Mouse (Mus musculus) cerebellum, postnatal 4 days (tissue): ENCODE measurements at regions not wholly inside any gene's neighbourhood (a gene's known extent, or its start where the extent isn't known, plus 50 kb on each side); places are given as distances from the start of the nearest gene placed in this dataset.
"Not testable (repeated sequence)": the region's sequence is repeated elsewhere in the genome, so short reads cannot be mapped to it uniquely, and the experiment has no call there.

Experiments used
- DNase-seq, 2 experiments: peaks; one replicate each; pipeline ENCODE4 v3.0.0; 2022; ENCODE audit warnings: low spot score in 2 of 2, mixed read lengths in 1 of 2

DNA sequence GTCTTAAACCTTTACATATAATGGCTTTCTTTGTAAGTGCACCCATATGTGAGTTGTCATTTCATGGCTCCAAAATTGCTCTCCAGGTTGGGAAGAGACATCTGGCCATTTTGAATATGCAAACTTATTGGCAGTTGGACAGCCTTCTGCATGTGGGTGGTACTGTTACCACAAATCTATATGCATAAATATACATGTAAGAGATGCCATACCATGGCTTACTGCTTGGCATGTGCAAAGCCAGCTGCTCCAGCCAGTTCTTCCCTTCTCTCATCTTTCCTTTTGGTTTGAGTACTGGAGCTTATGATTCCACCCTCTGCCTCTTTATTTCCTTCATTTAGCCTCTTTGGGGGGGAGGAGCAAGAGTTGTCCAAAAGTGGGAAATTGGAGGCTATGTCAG is 312.7 kb downstream of the Plekhb2 start:
- no peak for DNase-seq

DNA sequence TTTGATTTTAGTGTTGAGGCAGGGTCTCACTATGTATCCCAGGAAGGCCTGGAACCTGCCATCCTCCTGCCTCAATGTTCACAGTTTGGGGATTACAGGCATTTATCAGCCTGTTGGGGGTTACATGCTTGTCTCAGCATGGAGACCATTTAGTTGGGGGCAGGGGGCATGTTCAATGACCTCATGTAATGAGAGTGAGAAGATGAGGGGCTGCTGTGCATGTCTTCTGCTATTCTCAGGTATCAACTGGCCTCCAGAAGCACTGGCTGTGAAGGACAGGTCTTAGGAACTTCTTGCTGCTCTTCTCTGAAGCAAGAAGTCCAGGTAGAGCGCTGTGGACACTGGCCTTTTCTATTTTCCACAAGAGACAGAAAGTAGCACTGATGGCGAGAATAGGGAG is 350.9 kb downstream of the Plekhb2 start:
- no peak for DNase-seq

DNA sequence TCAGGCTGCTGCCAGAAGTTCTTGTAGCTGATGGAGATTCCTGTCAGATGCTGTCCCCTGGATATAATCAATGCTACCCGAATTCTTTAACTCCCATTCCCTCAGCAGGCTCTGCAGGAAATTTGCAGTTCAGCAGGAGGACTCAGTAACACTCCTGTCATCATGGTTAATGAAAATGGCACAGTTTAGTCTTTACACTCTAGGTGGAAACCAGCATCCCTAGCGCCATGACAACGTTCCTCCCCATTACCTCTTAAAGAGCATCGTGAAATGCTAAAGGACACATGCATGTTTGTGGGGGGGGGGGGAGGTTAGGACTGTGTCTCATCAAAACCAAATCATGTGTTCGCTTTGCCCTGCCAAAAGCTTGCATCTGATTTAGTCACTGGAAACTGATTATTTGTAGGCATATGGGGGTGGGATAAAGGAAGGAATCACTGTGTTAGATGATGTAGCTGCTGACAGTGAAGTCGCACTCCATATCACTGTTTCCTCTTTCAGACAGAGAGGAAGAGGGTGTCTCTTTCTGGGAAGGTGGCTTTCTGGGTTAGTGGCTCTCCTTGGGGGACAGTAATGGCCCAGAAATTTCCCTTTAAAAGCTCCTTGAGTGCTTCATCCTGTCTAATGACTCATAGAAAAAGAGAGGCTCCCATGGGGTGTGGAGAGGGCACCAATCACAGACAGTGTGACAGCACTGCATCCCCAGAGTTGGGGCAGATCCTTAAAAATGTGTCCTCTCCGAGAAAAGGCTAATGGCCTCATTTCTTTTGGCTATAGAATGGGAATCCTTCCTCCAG is 351.5 kb downstream of the Plekhb2 start:
- DNase-seq: no peak

DNA sequence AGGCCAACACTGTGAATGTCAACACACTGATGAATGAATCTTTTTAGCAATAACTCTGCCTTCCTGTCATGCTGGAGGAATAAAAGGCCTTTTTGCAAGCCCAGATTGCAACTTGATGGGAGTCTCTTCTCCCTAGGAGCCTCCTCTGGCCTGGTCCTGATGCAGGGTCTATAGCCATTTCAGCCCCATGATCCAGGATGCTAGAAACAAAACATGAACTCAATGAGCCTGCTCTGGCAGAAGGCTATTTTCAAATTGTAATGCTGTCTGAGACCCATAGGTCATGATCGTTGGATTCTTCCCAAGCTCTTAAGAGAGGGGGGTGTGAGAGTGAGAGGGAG is 352.1 kb downstream of the Plekhb2 start:
- no peak for DNase-seq

DNA sequence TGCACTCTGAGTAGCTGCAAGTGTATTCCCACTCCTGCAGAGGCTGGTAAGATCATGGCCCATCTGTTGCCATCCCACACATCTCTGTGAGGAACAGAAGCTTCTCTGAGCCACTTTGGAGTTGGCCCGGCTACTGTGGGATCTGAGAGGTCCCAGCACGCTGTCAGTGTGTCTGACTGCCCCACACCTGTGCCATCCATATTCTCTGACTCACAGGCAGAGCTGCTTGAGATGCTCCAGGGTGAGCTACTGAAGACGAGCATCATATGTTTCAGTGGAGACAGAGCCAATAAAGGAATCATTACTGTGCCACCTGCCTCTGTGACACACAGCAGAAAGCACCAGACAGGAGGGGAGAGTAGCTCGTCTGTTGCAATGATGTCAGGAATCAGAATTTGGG is 352.8 kb downstream of the Plekhb2 start:
- DNase-seq: peak in 1 of 2 experiments; percentile 9

DNA sequence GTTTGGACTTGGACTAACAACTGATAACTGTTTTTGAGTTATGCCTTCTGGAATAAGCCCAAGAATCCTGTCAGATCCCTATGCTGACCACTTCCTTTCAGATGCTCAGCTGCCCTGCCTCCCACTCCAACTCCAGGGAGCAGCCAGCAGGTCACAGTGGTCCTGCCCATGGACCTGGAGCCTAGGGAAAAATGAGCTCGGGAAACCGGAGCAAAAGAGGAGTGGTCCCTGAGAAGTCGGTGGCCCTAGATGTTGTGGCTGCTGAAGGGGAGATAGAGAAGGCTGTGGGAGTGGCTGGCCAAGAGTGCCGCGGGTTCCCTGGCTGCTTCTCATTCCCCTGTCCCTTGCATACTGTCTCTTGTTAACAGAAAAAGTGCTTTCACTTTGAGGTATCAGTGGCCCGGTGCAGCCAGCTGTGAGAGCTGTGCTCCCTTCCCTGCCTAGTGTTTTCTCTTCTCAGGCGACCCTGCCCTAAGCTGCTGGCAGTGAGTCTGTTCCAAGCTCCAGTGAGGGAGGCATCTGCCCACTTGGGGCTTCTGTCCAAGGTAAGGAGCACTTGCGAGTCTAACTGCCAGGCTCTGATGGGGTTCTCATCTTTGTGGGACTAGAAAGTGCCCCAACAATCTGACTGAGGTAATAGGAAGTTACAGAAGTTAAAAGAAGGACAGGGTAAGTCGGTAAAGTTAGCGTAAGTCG is 357.2 kb downstream of the Plekhb2 start:
- no peak for DNase-seq

DNA sequence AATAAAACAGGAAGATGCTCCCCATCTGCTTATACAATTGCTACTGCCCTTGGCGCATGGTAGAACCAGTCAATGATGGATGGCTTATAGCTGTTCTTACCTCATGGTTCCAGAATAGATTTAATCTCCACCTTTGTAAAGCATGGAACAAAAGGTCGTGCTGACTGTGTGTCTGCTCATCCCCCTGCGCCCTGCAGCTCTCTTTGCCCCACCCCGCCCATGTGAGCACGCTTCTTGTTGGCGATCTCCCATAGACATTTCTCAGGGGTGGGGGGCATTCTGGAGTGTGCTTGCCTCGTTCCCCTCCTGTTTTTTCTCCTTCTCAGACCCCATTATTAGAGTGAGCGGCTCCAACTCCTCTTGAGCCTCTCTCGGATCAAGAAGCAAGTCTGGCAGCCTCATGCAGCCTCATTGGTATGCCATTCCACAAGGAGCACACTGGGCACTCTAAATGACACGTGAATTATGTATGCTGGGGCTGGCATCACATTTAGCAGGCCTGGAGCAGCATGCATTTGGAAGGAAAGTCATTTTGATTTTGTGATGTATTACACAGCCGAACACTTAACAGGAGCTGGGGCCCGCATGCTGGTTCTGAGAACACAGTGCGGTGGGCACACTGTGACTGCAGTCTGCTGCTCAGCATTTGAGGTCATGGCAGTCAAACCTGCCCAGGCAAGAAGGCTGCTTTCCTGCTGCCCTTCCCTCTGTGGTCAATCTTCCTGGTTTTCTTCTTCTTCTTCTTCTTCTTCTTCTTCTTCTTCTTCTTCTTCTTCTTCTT is 362.5 kb downstream of the Plekhb2 start:
- DNase-seq: peak in 1 of 2 experiments; percentile 21

DNA sequence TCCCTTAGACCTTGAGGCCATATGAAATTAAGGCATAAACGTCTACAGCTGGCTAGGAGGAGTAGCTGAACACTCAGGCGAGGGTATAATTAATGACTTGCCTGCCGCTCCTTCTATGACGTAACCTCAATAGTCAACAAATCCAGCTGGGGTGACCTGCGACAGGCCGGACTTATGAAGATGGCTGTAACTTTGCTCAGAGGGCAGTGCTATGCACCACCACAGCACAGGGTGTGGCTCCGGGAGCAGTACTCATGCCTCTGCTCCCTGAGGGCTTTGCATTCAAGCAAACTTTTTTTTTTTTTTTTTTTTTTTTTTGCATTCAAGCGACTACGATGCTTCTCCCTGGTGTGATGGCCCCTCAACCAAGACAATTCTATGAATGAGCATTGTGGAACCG is 364.1 kb downstream of the Plekhb2 start:
- no peak for DNase-seq

DNA sequence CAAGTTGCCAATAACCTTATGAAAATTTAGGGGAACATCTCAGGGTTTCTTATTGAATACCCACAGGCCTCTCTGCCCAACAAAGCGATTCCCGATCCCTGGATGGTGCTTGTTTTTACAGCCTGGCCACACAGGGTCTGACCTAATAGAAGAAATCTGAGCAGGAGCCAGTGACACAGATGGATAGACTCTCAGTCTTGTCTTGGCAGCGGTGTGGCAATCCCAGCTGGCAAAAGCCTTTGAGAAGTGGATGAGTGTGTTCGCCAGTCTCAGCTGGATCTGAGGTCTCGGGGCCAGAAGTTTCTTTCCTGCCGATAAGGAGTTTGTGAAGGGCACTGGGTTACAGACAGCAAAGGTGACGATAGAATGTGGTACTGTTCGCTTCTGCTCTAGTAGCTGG is 366.6 kb downstream of the Plekhb2 start:
- DNase-seq: peak in 1 of 2 experiments; percentile 27

DNA sequence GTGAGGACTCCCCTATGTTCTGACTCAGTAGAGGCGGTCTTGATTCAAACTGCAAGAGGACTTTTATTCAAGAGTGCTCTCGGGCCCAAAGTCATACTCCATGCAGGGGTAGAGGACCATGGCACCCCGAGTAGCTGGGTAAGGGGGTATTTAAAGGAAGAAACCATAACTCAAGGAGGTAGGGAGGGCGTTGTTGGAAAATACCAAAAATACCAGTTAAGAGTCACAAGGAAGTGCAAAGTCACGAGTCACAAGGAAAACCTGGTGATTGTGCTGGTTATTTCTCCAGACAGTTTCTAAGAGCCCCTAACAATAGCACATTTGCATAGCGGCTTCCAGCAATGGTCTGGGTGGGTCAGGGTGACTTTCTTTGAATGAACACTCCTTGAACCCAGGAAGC is 370.4 kb downstream of the Plekhb2 start:
- not testable (repeated sequence) for DNase-seq

DNA sequence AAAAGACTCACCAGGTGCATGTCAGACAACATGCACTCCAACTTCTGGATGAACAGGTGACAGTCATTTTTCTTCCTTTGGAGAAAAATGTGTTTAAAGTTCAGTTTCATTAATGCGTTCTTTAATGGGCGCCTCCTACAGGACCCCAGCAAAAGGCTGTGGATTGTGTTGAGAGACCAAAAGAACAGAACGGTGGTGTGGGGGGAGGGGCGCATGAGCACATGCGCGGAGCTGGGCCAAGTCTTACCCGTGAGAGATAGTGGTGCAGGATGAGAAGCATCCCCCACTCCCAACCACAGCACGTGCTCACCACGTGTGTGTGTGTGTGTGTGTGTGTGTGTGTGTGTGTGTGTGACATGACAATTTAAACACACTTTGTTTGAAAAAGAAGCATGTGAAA is 371.0 kb downstream of the Plekhb2 start:
- DNase-seq: no peak

DNA sequence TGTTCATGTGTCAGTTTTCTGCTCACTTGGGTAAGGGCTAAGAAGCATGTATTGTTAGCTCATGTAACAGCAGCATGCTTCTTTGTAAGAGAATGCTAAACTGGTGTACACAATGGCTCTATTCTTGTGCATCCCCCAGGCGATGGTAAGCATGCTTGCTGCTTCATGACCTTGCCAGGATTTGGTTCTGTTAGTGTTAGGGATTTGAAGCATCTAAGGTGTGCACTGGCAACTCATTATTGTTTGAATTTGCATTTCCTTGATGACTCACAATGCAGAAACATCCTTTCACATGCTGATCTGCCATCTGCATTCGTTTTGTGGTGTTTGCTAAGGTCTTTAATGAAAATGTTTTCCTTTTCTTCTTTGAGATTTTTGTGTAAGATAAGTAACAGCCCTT is 382.8 kb downstream of the Plekhb2 start:
- DNase-seq: no peak

DNA sequence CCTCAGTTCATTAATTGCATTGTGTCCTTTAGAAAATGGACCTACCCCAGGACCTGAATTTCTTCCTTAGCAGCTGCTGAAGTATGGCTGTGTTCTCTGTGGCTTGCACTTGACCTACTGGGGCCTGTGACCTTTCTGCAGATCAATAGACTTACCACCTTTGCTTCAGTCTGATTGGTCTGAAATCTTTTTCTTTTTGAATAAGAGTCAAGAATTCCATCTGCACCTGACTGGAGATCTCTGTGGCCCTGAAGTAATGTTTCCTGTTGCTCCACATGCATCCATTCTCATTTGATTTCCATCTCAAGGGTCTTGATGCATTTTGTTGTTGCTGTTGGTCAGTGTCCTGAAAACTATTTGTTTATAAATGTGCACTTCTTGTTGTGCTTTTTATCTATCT is 388.4 kb downstream of the Plekhb2 start:
- no peak for DNase-seq

DNA sequence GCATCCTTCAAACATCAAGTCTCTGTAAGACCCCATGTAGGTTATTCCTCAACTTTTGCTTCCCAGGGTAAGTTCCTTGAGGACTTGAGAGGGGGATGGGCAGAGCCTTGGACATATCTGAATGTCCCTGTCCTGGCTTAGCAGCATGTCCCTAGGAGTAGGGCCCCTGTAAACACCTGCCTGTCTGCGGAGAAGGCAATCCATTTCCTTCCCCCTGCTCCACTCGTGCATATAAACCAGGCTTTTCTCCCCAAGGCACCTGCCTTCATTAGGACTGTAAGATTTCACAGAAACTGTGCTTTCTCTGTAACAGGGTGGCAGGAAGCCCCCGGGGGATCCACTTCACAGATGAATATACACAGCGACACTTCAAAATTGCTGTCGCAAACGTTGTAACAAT is 393.1 kb downstream of the Plekhb2 start:
- no peak for DNase-seq

DNA sequence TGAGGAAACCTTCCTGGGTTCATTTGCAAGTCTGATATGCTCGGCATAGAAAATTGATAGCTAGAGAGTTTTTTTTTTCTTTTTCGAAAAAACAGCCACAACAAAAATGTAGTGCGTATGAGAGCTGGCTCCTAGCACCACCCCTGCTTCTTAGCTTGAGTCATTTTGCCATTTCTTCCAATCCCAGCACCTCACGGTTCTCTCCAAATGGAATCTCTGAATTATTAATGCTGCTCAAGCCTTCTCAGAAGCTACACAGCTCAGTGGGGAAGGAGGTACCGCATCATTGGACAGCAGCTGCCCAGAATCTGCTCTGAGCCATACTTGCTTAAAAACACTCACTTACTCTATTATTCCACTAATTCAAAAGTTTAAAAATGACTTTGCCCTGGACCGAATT is 393.6 kb downstream of the Plekhb2 start:
- no peak for DNase-seq

DNA sequence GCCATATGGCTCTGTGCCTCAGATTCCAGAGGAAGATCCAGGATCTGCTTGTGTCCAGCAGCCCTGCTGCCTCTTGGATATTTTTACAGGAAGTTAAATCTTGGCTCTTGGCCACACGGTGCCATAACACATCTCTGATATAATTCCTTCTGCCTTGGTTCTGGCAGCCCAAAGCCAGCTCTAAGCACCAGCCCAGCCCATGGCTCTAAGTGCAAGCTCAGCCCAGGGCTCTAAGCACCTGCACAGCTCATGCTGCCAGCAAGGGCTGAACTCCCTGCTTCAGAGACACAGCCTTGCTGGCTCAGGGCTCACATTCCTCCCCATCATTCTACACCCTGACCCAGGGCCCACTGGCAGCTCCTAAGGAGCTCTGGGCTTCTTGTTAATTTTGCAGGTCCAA is 415.3 kb downstream of the Plekhb2 start:
- no peak for DNase-seq

DNA sequence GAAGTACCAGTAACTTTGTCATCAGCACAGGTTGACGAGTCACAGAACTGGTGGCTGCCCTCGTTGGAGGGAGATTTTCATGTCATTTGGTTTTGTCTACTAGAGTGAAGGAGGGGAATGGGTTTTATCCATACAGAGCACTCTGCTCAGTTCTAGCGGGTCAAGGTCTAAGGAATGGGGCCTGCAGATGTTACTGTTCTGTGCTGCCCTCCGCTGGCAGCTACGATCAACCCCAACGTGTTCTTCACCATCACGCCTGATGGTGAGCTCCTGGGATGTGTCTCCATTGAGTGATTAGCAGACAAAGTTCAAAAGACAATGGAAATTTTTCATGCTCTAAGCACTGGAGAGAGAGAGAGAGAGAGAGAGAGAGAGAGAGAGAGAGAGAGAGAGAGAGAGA is 416.9 kb downstream of the Plekhb2 start:
- peak in 1 of 2 experiments; percentile 31 for DNase-seq

DNA sequence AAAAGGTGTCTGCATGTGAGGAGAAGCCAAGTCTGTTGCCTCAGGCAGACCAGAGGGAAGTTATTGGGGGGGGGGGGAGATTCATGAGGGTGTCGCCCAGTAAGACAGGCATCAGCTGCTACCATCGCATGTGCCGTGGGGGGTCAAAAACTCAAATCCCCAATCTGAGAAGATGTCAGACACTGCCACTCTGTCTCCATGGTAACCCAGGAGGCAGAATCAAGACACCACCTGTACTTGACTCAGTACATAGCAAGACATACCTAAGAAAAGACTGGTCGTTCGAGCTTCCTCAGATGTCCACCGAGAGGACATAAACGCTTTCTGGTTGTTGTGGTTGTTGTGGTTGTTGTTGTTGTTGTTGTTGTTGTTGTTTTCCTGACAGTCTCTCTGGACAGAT is 418.1 kb downstream of the Plekhb2 start:
- no peak for DNase-seq

DNA sequence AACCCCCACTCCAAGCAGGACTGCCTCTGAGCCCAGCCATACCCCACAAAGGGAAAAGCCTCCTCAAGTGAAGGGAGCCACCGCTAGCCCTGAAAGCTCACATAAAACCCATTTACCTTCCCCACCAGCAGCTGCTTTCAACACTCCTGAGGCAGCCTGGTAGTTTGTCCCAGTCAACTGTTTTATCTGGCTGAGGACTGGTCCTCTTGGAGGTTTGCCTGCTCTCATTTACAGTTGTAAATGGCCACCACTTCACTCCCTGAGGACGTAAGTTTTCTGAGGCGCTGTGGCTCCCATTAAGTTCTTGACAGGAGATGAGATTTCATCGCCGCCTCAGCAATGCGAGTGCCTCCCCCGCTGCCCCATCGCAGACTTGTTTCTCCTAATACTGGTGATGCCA is 425.2 kb downstream of the Plekhb2 start:
- DNase-seq: no peak
